Mouse (Mus musculus) CH12.LX (cell line): ENCODE data around the gene S1pr4. TPM values are rescaled to one million over a fixed set of nuclear protein-coding genes. Genes with fewer than 3 reads are reported as not detected.

Source experiments
- DNase-seq: peaks from one replicate; pipeline ENCODE4 v3.0.0-alpha.2; 2013; ENCODE audit errors: extremely low read depth
- H3K27ac ChIP-seq: 2 replicates; pipeline ENCODE4 v1.5.1; 2012; ENCODE audit warnings: low read depth, mild to moderate bottlenecking, control low read depth, moderate library complexity; ENCODE audit not compliant: insufficient read depth
- H3K27me3 ChIP-seq: replicated peaks from 2 replicates; pipeline ENCODE3; 2012; ENCODE audit warnings: inconsistent platforms
- H3K36me3 ChIP-seq, 2 experiments: replicated peaks in 1 of 2; 2 replicates each; pipeline versions ENCODE3 to v1.6.1; 2012; ENCODE audit warnings: inconsistent platforms in 1 of 2, low read length in 1 of 2, mild to moderate bottlenecking in 1 of 2, mixed read lengths in 1 of 2, moderate library complexity in 1 of 2; ENCODE audit not compliant: control insufficient read depth in 1 of 2, insufficient read depth in 1 of 2
- H3K4me1 ChIP-seq, 2 experiments: 2 replicates each; pipeline ENCODE4 v1.6.1; 2012; ENCODE audit warnings: inconsistent platforms in 1 of 2, moderate library complexity in 1 of 2; ENCODE audit not compliant: insufficient read depth in 2 of 2, control insufficient read depth in 1 of 2
- H3K4me2 ChIP-seq: 2 replicates; pipeline ENCODE4 v1.6.1; 2012; ENCODE audit warnings: low read depth, mild to moderate bottlenecking, control low read depth; ENCODE audit not compliant: poor library complexity, insufficient read depth, severe bottlenecking
- H3K4me3 ChIP-seq, 3 experiments: fragments of 150-350 bp in 1 of 3; sonication (generic) in 1 of 3; replicated peaks in 1 of 3; 2 replicates each; pipeline versions ENCODE3 to v1.5.1; 2011 to 2012; ENCODE audit warnings: low read depth in 2 of 3, low read length in 2 of 3, mild to moderate bottlenecking in 2 of 3, moderate library complexity in 2 of 3, control low read depth in 1 of 3, improper control_type of control experiment in 1 of 3, inconsistent platforms in 1 of 3, mixed read lengths in 1 of 3; ENCODE audit not compliant: poor library complexity in 1 of 3
- H3K79me2 ChIP-seq: replicated peaks from 2 replicates; pipeline ENCODE4 v1.6.1; 2012; ENCODE audit warnings: mild to moderate bottlenecking, moderate library complexity; ENCODE audit not compliant: control insufficient read depth, poor library complexity, insufficient read depth, severe bottlenecking; ENCODE audit errors: extremely low read depth
- H3K9ac ChIP-seq: 2 replicates; pipeline ENCODE4 v1.6.1; 2012; ENCODE audit warnings: low read depth, mild to moderate bottlenecking, control low read depth, moderate library complexity; ENCODE audit not compliant: insufficient read depth
- H3K9me3 ChIP-seq: replicated peaks from 2 replicates; pipeline ENCODE3; 2012; ENCODE audit warnings: low read length, inconsistent platforms, mixed read lengths
- BHLHE40 ChIP-seq: IDR thresholded peaks from 2 replicates; pipeline ENCODE4 v1.6.1; 2011; ENCODE audit warnings: mild to moderate bottlenecking, low read depth, low read length, improper control_type of control experiment
- CHD1 ChIP-seq: IDR thresholded peaks from 2 replicates; pipeline ENCODE4 v1.6.1; 2012; ENCODE audit warnings: low read depth, low read length, improper control_type of control experiment, inconsistent platforms
- CHD2 ChIP-seq: IDR thresholded peaks from 2 replicates; pipeline ENCODE4 v1.6.1; 2011; ENCODE audit warnings: low read length, improper control_type of control experiment
- CTCF ChIP-seq, 2 experiments: IDR thresholded peaks in 1 of 2; conservative IDR thresholded peaks in 1 of 2; 2 replicates each; pipeline ENCODE4 v1.5.1; 2011 to 2012; ENCODE audit warnings: low read depth in 2 of 2, low read length in 2 of 2, improper control_type of control experiment in 1 of 2, inconsistent platforms in 1 of 2, mild to moderate bottlenecking in 1 of 2, moderate library complexity in 1 of 2
- ELF1 ChIP-seq: IDR thresholded peaks from 2 replicates; pipeline ENCODE4 v1.6.1; 2014; ENCODE audit warnings: low read depth, mild to moderate bottlenecking, inconsistent platforms, low read length, improper control_type of control experiment
- EP300 ChIP-seq: IDR thresholded peaks from 2 replicates; pipeline ENCODE4 v1.6.1; 2011; ENCODE audit warnings: low read length, improper control_type of control experiment
- GABPA ChIP-seq: IDR thresholded peaks from 2 replicates; pipeline ENCODE4 v1.6.1; 2012; ENCODE audit warnings: low read depth, low read length, improper control_type of control experiment, inconsistent platforms; ENCODE audit not compliant: insufficient replicate concordance
- HCFC1 ChIP-seq: IDR thresholded peaks from 2 replicates; pipeline ENCODE4 v1.6.1; 2012; ENCODE audit warnings: low read depth, mild to moderate bottlenecking, inconsistent platforms, low read length, improper control_type of control experiment
- IRF4 ChIP-seq: IDR thresholded peaks from 2 replicates; pipeline ENCODE4 v1.6.1; 2014; ENCODE audit warnings: low read depth, mild to moderate bottlenecking, inconsistent platforms, low read length, improper control_type of control experiment
- JUND ChIP-seq: conservative IDR thresholded peaks from 2 replicates; pipeline ENCODE4 v1.6.1; 2011; ENCODE audit warnings: low read depth, low read length, improper control_type of control experiment
- KAT2A ChIP-seq: IDR thresholded peaks from 2 replicates; pipeline ENCODE4 v1.6.1; 2012; ENCODE audit warnings: low read length, improper control_type of control experiment, inconsistent platforms; ENCODE audit not compliant: insufficient replicate concordance
- MAFK ChIP-seq: IDR thresholded peaks from 2 replicates; pipeline ENCODE4 v1.6.1; 2011; ENCODE audit warnings: low read length, improper control_type of control experiment; ENCODE audit not compliant: insufficient replicate concordance
- MAX ChIP-seq: IDR thresholded peaks from 2 replicates; pipeline ENCODE4 v1.6.1; 2011; ENCODE audit warnings: low read length, improper control_type of control experiment
- MAZ ChIP-seq: IDR thresholded peaks from 2 replicates; pipeline ENCODE4 v1.6.1; 2012; ENCODE audit warnings: low read depth, mild to moderate bottlenecking, inconsistent platforms, low read length, improper control_type of control experiment, moderate library complexity
- MXI1 ChIP-seq: IDR thresholded peaks from 2 replicates; pipeline ENCODE4 v1.6.1; 2011; ENCODE audit warnings: mild to moderate bottlenecking, low read depth, low read length, improper control_type of control experiment
- MYC ChIP-seq: IDR thresholded peaks from 2 replicates; pipeline ENCODE4 v1.6.1; 2011; ENCODE audit warnings: low read depth, mild to moderate bottlenecking, improper control_type of control experiment, low read length
- NELFE ChIP-seq: IDR thresholded peaks from 2 replicates; pipeline ENCODE4 v1.6.1; 2011; ENCODE audit warnings: low read depth, low read length, improper control_type of control experiment
- NRF1 ChIP-seq: IDR thresholded peaks from 2 replicates; pipeline ENCODE4 v1.6.1; 2014; ENCODE audit warnings: low read depth, mild to moderate bottlenecking, inconsistent platforms, low read length, improper control_type of control experiment, moderate library complexity
- PAX5 ChIP-seq: IDR thresholded peaks from 2 replicates; pipeline ENCODE4 v1.6.1; 2012; ENCODE audit warnings: low read length, inconsistent platforms, mixed read lengths
- POLR2A ChIP-seq: IDR thresholded peaks from 2 replicates; pipeline ENCODE4 v1.6.1; 2011; ENCODE audit warnings: low read depth, mild to moderate bottlenecking, improper control_type of control experiment, low read length
- POLR2AphosphoS2 ChIP-seq: IDR thresholded peaks from 2 replicates; pipeline ENCODE4 v1.6.1; 2011; ENCODE audit warnings: low read depth, low read length, improper control_type of control experiment
- RCOR1 ChIP-seq: conservative IDR thresholded peaks from 2 replicates; pipeline ENCODE4 v1.6.1; 2012; ENCODE audit warnings: low read depth, mild to moderate bottlenecking, inconsistent platforms, low read length, improper control_type of control experiment
- SIN3A ChIP-seq: IDR thresholded peaks from 2 replicates; pipeline ENCODE4 v1.6.1; 2012; ENCODE audit warnings: low read length, improper control_type of control experiment, inconsistent platforms
- SMC3 ChIP-seq: IDR thresholded peaks from 2 replicates; pipeline ENCODE4 v1.6.1; 2011; ENCODE audit warnings: low read depth, low read length, improper control_type of control experiment
- UBTF ChIP-seq: IDR thresholded peaks from 2 replicates; pipeline ENCODE4 v1.6.1; 2012; ENCODE audit warnings: low read depth, mild to moderate bottlenecking, inconsistent platforms, low read length, improper control_type of control experiment, moderate library complexity
- USF1 ChIP-seq: IDR thresholded peaks from 2 replicates; pipeline ENCODE4 v1.6.1; 2014; ENCODE audit warnings: low read depth, mild to moderate bottlenecking, inconsistent platforms, low read length, improper control_type of control experiment
- ZC3H11A ChIP-seq: IDR thresholded peaks from 2 replicates; pipeline ENCODE4 v1.6.1; 2012; ENCODE audit warnings: low read depth, mild to moderate bottlenecking, inconsistent platforms, low read length, improper control_type of control experiment
- ZKSCAN1 ChIP-seq: IDR thresholded peaks from 2 replicates; pipeline ENCODE4 v1.6.1; 2012; ENCODE audit warnings: low read depth, inconsistent platforms, low read length, improper control_type of control experiment, borderline replicate concordance
- ZNF384 ChIP-seq: IDR thresholded peaks from 2 replicates; pipeline ENCODE4 v1.6.1; 2012; ENCODE audit warnings: low read depth, low read length, improper control_type of control experiment, inconsistent platforms
- dilution Hi-C: fragments of 300-500 bp; cut with MboI; formaldehyde crosslinking; loops from 2 replicates; pipeline ENCODE4 v1.14.3; 2020; ENCODE audit warnings: low sequenced_read_pairs; ENCODE audit not compliant: extremely low pct_unique_long_range_greater_than_20kb, extremely low pct_ligation_motif_present
- in situ Hi-C: fragments of 300-500 bp; cut with MboI; formaldehyde crosslinking; loops from 3 replicates; pipeline ENCODE4 v1.14.3; 2019; ENCODE audit warnings: low sequenced_read_pairs, low pct_ligation_motif_present, low pct_unique_long_range_greater_than_20kb, mixed read lengths
- polyA plus RNA-seq: library from polyadenylated mRNA; unstranded; fragments of >175 nt; gene quantifications from 2 replicates; pipeline ENCODE4 v1.2.1, GENCODE M21; 2012; ENCODE audit warnings: low read depth; ENCODE audit not compliant: insufficient read length
- total RNA-seq, 2 experiments: library from RNA; depleted of rRNA; stranded (reverse); fragments of 300-350 nt in 1 of 2; fragments of >200 nt in 1 of 2; gene quantifications; 2 replicates each; pipeline ENCODE4 v1.2.3; 2012 to 2014

S1pr4 gene
- total and polyA plus RNA-seq, 3 experiments: 0.19 to 0.30 TPM; not detected in 1

DNA sequence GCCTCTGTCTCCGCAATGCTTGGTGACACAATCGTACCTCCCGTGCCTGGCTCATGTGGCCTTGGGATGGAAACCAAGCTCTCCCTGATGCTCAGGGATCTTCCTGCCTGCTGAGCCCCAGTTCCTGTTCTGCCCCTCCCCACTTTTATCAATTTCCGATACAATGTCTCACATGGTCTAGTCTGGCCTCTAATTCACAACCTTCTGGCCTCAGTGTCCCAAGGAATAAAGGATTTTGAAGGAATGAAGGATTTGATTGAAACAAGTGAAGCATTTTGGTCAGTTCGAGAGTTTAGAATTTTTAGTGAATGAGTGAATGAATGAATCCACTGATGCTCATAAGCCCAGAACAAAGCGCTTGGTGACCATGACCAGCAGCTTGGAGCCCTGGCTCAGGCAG is 23.2 kb upstream of the S1pr4 start:
- no peak for DNase-seq
- H3K36me3 ChIP-seq: peaks cover 0 to 4% of the 10 kb centered on the region in 2 experiments
- peaks cover 19 to 50% of the 10 kb centered on the region in 2 experiments for H3K4me1 ChIP-seq
- peak overlapping the region; percentile 42 to 49 (median 48) for H3K4me3 ChIP-seq
- in situ Hi-C loops (no loop called here), dilution Hi-C loops (no loop called here)
- H3K79me2 ChIP-seq: no peaks in the 10 kb centered on the region
- no peaks in the 10 kb centered on the region for H3K9me3 ChIP-seq
- TF ChIP-seq PAX5: no peak
- TF ChIP-seq UBTF: no peak
- TF ChIP-seq MAFK: no peak
- TF ChIP-seq MXI1: no peak
- TF ChIP-seq EP300: no peak
- TF ChIP-seq CHD2: no peak
- no peak for TF ChIP-seq ELF1
- no peak for TF ChIP-seq KAT2A
- no peak for TF ChIP-seq POLR2A
- no peak for TF ChIP-seq SIN3A
- no peak for TF ChIP-seq USF1
- no peak for TF ChIP-seq ZNF384
- TF ChIP-seq ZC3H11A: no peak
- no peak for TF ChIP-seq BHLHE40
- TF ChIP-seq IRF4: no peak
- TF ChIP-seq HCFC1: no peak
- no peak overlapping the region for H3K9ac ChIP-seq
- peak overlapping the region; percentile 54 for H3K4me2 ChIP-seq
- no peak overlapping the region for H3K27ac ChIP-seq
- H3K27me3 ChIP-seq: peaks cover 4% of the 10 kb centered on the region

DNA sequence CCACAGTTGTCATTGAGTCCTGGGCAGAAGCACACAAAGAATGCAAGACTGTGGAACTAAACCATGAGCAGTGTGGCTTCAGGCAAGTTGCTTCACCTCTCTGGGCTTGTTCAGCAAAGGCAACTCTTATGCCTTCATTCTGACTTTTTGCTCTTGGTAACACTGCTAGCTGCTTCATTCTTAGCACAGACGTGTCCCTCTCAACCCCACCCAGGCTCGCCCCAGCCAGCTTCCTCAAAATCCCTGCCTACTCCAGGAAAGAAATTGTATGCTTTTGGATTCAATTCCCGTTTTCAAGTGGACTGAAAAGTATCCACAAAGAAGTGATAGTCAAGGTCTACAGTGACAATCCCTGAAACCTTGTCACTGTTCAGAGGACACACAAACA is 20.0 kb upstream of the S1pr4 start:
- no peak overlapping the region for H3K27ac ChIP-seq
- peaks cover 33 to 62% of the 10 kb centered on the region in 2 experiments for H3K4me1 ChIP-seq
- no peak for TF ChIP-seq MAZ
- TF ChIP-seq MAX: no peak
- no peak for TF ChIP-seq SMC3
- no peak for TF ChIP-seq CHD1
- TF ChIP-seq GABPA: no peak
- TF ChIP-seq NRF1: no peak
- no peak for TF ChIP-seq ZKSCAN1
- TF ChIP-seq MXI1: no peak
- TF ChIP-seq NELFE: no peak
- TF ChIP-seq MYC: no peak
- no peak for TF ChIP-seq JUND
- no peak for TF ChIP-seq CTCF (conservative IDR thresholded peaks at IDR 0.05 in 1 of 2, IDR thresholded peaks at IDR 0.05 in 1 of 2; ENCODE audit: low read depth in 2 of 2, low read length in 2 of 2)
- no peak for TF ChIP-seq IRF4
- TF ChIP-seq BHLHE40: no peak
- no peak for TF ChIP-seq RCOR1
- no peak for TF ChIP-seq ZNF384
- no peak for TF ChIP-seq POLR2AphosphoS2
- no peak overlapping the region for H3K9ac ChIP-seq
- H3K36me3 ChIP-seq: no peaks in the 10 kb centered on the region
- H3K9me3 ChIP-seq: no peaks in the 10 kb centered on the region
- dilution Hi-C loops: no loop called here
- H3K4me3 ChIP-seq: no peak overlapping the region
- in situ Hi-C loops: no loop called here
- no peak for DNase-seq
- peaks cover 4% of the 10 kb centered on the region for H3K27me3 ChIP-seq
- H3K79me2 ChIP-seq: no peaks in the 10 kb centered on the region
- H3K4me2 ChIP-seq: no peak overlapping the region
